Mouse (Mus musculus): ENCODE measurements around the gene Crtc2. TPM values are rescaled to one million over a fixed set of nuclear protein-coding genes. Genes with fewer than 3 reads are reported as not detected.
"Not testable (repeated sequence)": the region's sequence is repeated elsewhere in the genome, so short reads cannot be mapped to it uniquely, and the experiment has no call there.

Crtc2 gene
- polyA plus RNA-seq, 1 experiment from 2014 or later: 23.6 TPM

DNA sequence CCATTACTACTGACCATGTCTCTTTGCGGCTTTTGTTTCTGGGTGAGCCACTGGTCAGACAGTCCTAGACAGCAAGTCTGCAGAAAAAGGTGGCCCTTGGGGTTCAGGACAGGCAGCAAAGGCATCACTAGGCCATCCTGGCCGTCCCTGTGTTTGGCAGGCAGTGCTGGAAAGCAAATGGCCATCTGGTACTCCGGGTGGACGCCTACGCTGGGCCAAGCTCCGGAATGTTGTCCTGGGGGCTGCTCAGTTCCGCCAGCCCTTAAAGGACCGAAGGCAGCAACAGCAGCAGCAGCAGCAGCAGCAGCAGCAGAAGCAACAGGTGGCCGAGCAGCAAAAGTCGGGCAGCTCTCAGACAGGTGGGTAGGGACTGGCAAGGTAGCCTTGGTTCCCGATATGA is 21.3 kb downstream of the Crtc2 start:
- peaks cover 94% of the 10 kb centered on the region for H3K36me3 ChIP-seq
- no peaks in the 10 kb centered on the region for H3K9me3 ChIP-seq
- H3K9ac ChIP-seq: no peak overlapping the region
- ATAC-seq (ENCODE audit: low FRiP score, low read depth): no peak
- no peak overlapping the region for H3K4me2 ChIP-seq (replicated peaks)
- 91% methylated on average over 11 of the region's 11 CpGs for WGBS
- no peaks in the 10 kb centered on the region for H3K27me3 ChIP-seq
- H3K4me3 ChIP-seq: no peak overlapping the region
- H3K4me1 ChIP-seq: no peaks in the 10 kb centered on the region
- no peak overlapping the region for H3K27ac ChIP-seq

DNA sequence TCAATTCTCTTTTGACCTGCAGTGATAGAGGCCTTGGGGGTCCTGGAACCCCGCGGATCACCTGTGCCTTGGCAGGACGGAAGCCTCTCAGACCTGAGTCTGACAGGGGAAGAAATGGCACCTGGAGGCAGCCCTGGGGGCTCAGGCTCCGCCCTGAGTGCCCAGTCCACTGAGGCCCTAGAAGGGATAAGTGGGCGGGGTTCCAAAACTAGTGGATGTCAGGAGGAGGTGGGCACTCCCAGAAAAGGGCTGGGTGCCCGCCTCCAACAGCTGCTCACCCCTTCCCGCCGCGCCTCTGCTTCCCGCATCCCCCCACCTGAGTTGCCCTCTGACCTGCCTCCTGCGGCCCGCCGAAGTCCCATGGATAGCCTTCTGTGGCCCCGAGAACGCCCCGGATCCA is 22.9 kb downstream of the Crtc2 start:
- no peaks in the 10 kb centered on the region for H3K4me1 ChIP-seq
- H3K9me3 ChIP-seq: no peaks in the 10 kb centered on the region
- H3K4me2 ChIP-seq (replicated peaks): no peak overlapping the region
- no peak for ATAC-seq (ENCODE audit: low FRiP score, low read depth)
- H3K4me3 ChIP-seq: no peak overlapping the region
- 41% methylated on average over 12 of the region's 16 CpGs for WGBS
- H3K36me3 ChIP-seq: peaks cover 90% of the 10 kb centered on the region
- no peak overlapping the region for H3K9ac ChIP-seq
- no peaks in the 10 kb centered on the region for H3K27me3 ChIP-seq
- H3K27ac ChIP-seq: no peak overlapping the region

GRCm38 (mm10) chr3:90277793-90278192 is 23.8 kb downstream of the Crtc2 start:
- Histone ChIP-seq H3K9me3 (no peaks in the 10 kb centered on the region), H3K4me1 (no peaks in the 10 kb centered on the region), H3K4me3 (no peak overlapping the region), H3K27me3 (no peaks in the 10 kb centered on the region), H3K27ac (no peak overlapping the region), H3K36me3 (peaks cover 80% of the 10 kb centered on the region), H3K9ac (no peak overlapping the region), H3K4me2 (replicated peaks) (no peak overlapping the region)
- ATAC-seq (ENCODE audit: low FRiP score, low read depth): no peak
- WGBS: 92% methylated on average over 9 of the region's 9 CpGs

- H3K4me2 ChIP-seq (replicated peaks): no peak overlapping the region
- H3K9ac ChIP-seq: no peak overlapping the region
- no peaks in the 10 kb centered on the region for H3K9me3 ChIP-seq
- WGBS: 95% methylated on average over 10 of the region's 10 CpGs
- no peaks in the 10 kb centered on the region for H3K27me3 ChIP-seq
- H3K4me1 ChIP-seq: no peaks in the 10 kb centered on the region
- no peak overlapping the region for H3K27ac ChIP-seq
- peaks cover 76% of the 10 kb centered on the region for H3K36me3 ChIP-seq
- H3K4me3 ChIP-seq: no peak overlapping the region
- no peak for ATAC-seq (ENCODE audit: low FRiP score, low read depth)
These were observed 24.2 kb downstream of the Crtc2 start for GRCm38 (mm10) chr3:90278211-90278610.

DNA sequence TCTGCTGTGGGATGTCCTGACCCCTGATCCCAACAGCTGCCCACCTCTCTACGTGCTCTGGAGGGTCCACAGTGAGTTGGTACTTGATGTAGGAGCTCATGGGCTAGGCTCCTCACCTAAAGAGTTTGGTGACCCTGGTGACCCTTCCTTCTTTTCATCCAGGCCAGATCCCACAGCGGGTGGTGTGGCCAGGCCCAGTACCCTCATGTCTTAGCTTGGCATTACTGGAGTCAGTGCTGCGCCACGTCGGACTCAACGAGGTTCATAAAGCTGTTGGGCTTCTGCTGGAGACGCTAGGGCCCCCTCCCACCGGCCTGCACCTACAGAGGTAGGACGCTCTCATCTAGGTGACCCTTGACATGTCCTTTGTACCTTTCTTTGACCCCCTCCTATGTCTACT is 25.3 kb downstream of the Crtc2 start:
- no peak overlapping the region for H3K27ac ChIP-seq
- WGBS: 89% methylated on average over 9 of the region's 9 CpGs
- no peak overlapping the region for H3K4me2 ChIP-seq (replicated peaks)
- no peaks in the 10 kb centered on the region for H3K27me3 ChIP-seq
- no peaks in the 10 kb centered on the region for H3K4me1 ChIP-seq
- peaks cover 66% of the 10 kb centered on the region for H3K36me3 ChIP-seq
- H3K9me3 ChIP-seq: no peaks in the 10 kb centered on the region
- H3K9ac ChIP-seq: no peak overlapping the region
- no peak for ATAC-seq (ENCODE audit: low FRiP score, low read depth)
- no peak overlapping the region for H3K4me3 ChIP-seq

GRCm38 (mm10) chr3:90279743-90280142 is 25.8 kb downstream of the Crtc2 start:
- no peaks in the 10 kb centered on the region for H3K4me1 ChIP-seq
- H3K27ac ChIP-seq: no peak overlapping the region
- H3K36me3 ChIP-seq: peaks cover 63% of the 10 kb centered on the region
- H3K9me3 ChIP-seq: no peaks in the 10 kb centered on the region
- no peak overlapping the region for H3K9ac ChIP-seq
- H3K4me2 ChIP-seq (replicated peaks): no peak overlapping the region
- WGBS: 90% methylated on average over 7 of the region's 7 CpGs
- no peak for ATAC-seq (ENCODE audit: low FRiP score, low read depth)
- no peaks in the 10 kb centered on the region for H3K27me3 ChIP-seq
- H3K4me3 ChIP-seq: no peak overlapping the region

DNA sequence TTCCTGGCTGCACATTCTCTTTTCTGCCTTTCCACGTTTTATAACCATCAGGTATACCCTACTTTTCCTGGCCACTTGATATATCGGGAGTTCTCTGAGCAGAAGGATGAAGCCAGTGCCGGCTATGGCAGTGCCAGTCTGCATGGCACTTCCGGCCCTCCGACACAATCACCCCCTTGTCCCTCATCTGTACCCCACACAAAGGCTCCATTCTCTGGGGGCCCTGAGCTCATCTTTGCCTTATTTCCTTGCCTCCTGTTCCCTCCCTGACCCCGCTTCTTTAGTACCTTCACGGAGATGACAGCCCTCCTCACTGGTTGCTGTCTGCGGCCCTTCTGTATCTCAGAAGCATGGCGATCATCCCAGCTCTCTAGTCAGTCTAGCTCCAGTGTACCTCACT is 26.7 kb downstream of the Crtc2 start:
- Histone ChIP-seq H3K27ac (no peak overlapping the region), H3K36me3 (peaks cover 54% of the 10 kb centered on the region), H3K4me3 (no peak overlapping the region), H3K27me3 (no peaks in the 10 kb centered on the region), H3K4me1 (no peaks in the 10 kb centered on the region), H3K9me3 (no peaks in the 10 kb centered on the region), H3K9ac (no peak overlapping the region), H3K4me2 (replicated peaks) (no peak overlapping the region)
- WGBS: 90% methylated on average over 9 of the region's 9 CpGs
- ATAC-seq (ENCODE audit: low FRiP score, low read depth): no peak

- no peak overlapping the region for H3K9ac ChIP-seq
- no peak overlapping the region for H3K4me2 ChIP-seq (replicated peaks)
- no peak overlapping the region for H3K27ac ChIP-seq
- peaks cover 21% of the 10 kb centered on the region for H3K36me3 ChIP-seq
- H3K4me3 ChIP-seq: no peak overlapping the region
- 93% methylated on average over 2 of the region's 2 CpGs for WGBS
- ATAC-seq (ENCODE audit: low FRiP score, low read depth): no peak
- no peaks in the 10 kb centered on the region for H3K9me3 ChIP-seq
- H3K4me1 ChIP-seq: no peaks in the 10 kb centered on the region
- H3K27me3 ChIP-seq: no peaks in the 10 kb centered on the region
These were observed 30.2 kb downstream of the Crtc2 start for GRCm38 (mm10) chr3:90284150-90284549.

- H3K27me3 ChIP-seq; H3K4me2 ChIP-seq (replicated peaks); ATAC-seq (ENCODE audit: low FRiP score, low read depth); H3K4me3 ChIP-seq; H3K36me3 ChIP-seq; H3K9ac ChIP-seq; H3K27ac ChIP-seq; H3K9me3 ChIP-seq; H3K4me1 ChIP-seq: not testable (repeated sequence)
- 64% methylated on average over 3 of the region's 3 CpGs for WGBS
These were observed 35.4 kb downstream of the Crtc2 start for GRCm38 (mm10) chr3:90289403-90289802.

DNA sequence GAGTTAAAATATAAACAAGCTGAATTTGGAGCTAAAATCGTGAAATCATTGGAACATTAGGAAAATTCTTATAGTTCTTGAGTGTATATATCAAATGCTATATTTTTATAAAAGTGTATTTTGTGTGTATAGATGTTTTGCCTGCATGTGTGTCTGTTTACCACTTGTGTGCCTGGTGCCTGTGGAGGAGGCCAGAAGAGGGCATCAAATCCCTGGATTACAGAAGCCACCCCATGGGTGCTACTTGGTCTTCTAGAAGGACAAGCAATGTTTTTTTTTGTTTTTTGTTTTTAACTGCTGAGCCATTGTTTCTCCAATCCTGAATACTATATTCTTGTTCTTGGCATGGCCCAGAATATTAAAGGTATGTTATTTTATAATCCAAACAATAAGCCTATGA is 36.6 kb downstream of the Crtc2 start:
- no peak for ATAC-seq (ENCODE audit: low FRiP score, low read depth)
- Histone ChIP-seq H3K27ac (no peak overlapping the region), H3K9ac (no peak overlapping the region), H3K4me1 (peaks cover 21% of the 10 kb centered on the region), H3K36me3 (0 out of 2 replicates have a peak, but pooled peaks cover 4% of the 10 kb centered on the region), H3K27me3 (no peaks in the 10 kb centered on the region), H3K4me2 (replicated peaks) (no peak overlapping the region), H3K9me3 (no peaks in the 10 kb centered on the region), H3K4me3 (no peak overlapping the region)
- 90% methylated on average over 1 of the region's 1 CpGs for WGBS

DNA sequence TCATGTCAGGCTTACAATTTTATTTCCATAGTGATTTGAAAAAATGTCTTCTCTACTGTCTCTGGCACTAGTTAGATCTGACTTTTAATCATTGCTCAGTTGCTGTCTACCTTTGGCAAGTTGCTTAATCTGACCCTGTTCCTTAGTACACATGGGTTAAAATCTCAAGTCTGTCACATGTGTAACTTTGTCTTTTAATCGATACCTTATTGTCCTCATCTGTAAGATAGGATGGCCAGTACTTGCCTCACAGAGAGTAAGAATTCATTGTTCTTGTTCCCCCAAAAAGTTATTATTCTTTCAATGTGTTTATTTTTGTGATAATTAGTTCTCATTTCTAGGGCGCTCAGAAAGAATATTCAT is 38.0 kb downstream of the Crtc2 start:
- peaks cover 22% of the 10 kb centered on the region for H3K4me1 ChIP-seq
- peak overlapping the region; percentile 81 for H3K9ac ChIP-seq
- no peaks in the 10 kb centered on the region for H3K9me3 ChIP-seq
- peak overlapping the region; percentile 65 for H3K4me2 ChIP-seq (replicated peaks)
- ATAC-seq (ENCODE audit: low FRiP score, low read depth): no peak
- H3K27ac ChIP-seq: peak overlapping the region; percentile 93
- no peaks in the 10 kb centered on the region for H3K27me3 ChIP-seq
- H3K36me3 ChIP-seq: 0 out of 2 replicates have a peak, but pooled peaks cover 4% of the 10 kb centered on the region
- WGBS: 43% methylated on average over 2 of the region's 2 CpGs
- peak overlapping the region; percentile 87 for H3K4me3 ChIP-seq

DNA sequence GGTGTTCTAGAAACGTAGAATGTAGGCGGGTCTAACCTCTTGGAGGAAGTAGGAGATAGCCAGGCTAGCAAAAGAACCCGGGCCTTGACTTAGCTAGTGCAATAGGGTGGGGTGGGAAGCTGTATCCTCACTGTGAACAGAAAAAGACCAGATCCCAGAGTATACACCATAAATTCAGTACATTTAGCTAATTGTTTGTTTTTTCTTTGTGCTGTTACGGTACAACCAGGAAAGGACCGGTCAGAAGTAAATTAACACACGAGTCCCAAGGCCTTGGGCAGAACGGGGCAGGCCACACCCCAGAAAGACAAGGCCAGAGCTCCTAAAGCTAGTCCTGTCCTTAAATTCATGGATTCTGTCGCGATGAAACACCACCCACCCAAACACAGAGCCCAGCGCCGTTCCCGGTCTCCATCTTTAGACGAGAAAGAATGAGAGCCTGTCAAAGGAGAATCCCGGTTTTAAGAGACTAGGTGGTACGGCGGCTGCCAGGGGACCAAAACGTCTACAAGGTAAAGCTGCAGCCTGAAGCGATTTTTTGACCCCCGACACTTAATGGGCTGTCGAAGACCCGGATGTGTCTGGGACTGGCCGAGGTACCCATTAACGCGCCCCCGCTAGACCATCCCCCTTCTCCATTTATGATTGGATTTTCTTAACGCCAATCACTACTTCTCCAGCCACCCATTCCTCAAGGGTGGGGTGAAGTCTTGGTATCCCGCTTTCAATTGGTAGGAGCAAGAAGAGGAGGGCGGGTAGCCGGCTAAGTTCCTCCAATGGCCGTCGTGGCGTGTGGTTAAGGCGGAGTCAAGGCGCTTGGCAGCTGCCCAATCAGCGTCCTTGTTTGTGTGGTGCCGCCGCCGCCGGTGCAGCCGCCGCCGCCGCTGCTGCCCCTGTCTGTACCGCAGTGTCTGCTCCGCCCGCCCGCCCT is 38.6 kb downstream of the Crtc2 start, which contains the start of gene Gatad2b:
Gene Gatad2b, plus strand, starts transcription at position 834 of the 931 bp plus-strand sequence.
- Histone ChIP-seq H3K9me3 (no peaks in the 10 kb centered on the region), H3K27me3 (no peaks in the 10 kb centered on the region), H3K4me1 (peaks cover 22% of the 10 kb centered on the region), H3K27ac (peak within 1 kb of the TSS; percentile 96), H3K4me3 (peak within 1 kb of the TSS; percentile 87), H3K4me2 (replicated peaks) (peak within 1 kb of the TSS; percentile 89), H3K36me3 (0 out of 2 replicates have a peak, but pooled peaks cover 4% of the 10 kb centered on the region), H3K9ac (peak within 1 kb of the TSS; percentile 90)
- WGBS: under 1% methylated on average over 47 of the region's 47 CpGs
- peak; percentile 98 for ATAC-seq (ENCODE audit: low FRiP score, low read depth)
